Comparison of ENCODE assay signal across 18 mouse cellular contexts in genomic region chr9:10681181-10681580, GRCm38 (mm10).
"Had no signal": no experiment of that assay in that cellular context is flagged by ENCODE, and none has a peak within 500 bp of the region (broad histone marks: within the 10 kb centered on the region; RNA-seq: fewer than 3 reads in every experiment).

No protein-coding gene starts in this region.

- H3K36me3 ChIP-seq: limb, embryonic 12.5 days; limb, embryonic 15.5 days; liver, embryonic 13.5 days; midbrain, embryonic 12.5 days; neural tube, embryonic 13.5 days; stomach, embryonic 15.5 days had no signal

- DNase-seq: kidney, adult 2 months; kidney, postnatal 25 days; left cerebral cortex, postnatal 4 days; liver, embryonic 13.5 days; lung, adult 2 months; retina, postnatal 1 day; right cerebral cortex, postnatal 25 days; spleen, adult 18-20 months; thymus, postnatal 25 days had no signal

- H3K4me3 ChIP-seq: layer of hippocampus, adult 2 months; limb, embryonic 12.5 days; limb, embryonic 15.5 days; liver, embryonic 13.5 days; midbrain, embryonic 12.5 days; myocyte; neural tube, embryonic 13.5 days; stomach, embryonic 15.5 days had no signal

- H3K4me1 ChIP-seq: limb, embryonic 12.5 days; limb, embryonic 15.5 days; liver, embryonic 13.5 days; midbrain, embryonic 12.5 days; neural tube, embryonic 13.5 days; stomach, embryonic 15.5 days had no signal

- H3K27me3 ChIP-seq: limb, embryonic 12.5 days; limb, embryonic 15.5 days; liver, embryonic 13.5 days; midbrain, embryonic 12.5 days; neural tube, embryonic 13.5 days; stomach, embryonic 15.5 days had no signal

- H3K27ac ChIP-seq: kidney, postnatal 0 days; limb, embryonic 12.5 days; limb, embryonic 15.5 days; liver, embryonic 13.5 days; macrophage; midbrain, embryonic 12.5 days; neural tube, embryonic 13.5 days; stomach, embryonic 15.5 days had no signal

- H3K4me2 ChIP-seq: limb, embryonic 12.5 days; limb, embryonic 15.5 days; liver, embryonic 13.5 days; midbrain, embryonic 12.5 days; neural tube, embryonic 13.5 days; stomach, embryonic 15.5 days had no signal

- H3K9ac ChIP-seq: limb, embryonic 12.5 days; limb, embryonic 15.5 days; liver, embryonic 13.5 days; midbrain, embryonic 12.5 days; neural tube, embryonic 13.5 days; stomach, embryonic 15.5 days had no signal

- H3K9me3 ChIP-seq: limb, embryonic 12.5 days; limb, embryonic 15.5 days; liver, embryonic 13.5 days; midbrain, embryonic 12.5 days; neural tube, embryonic 13.5 days; stomach, embryonic 15.5 days had no signal
